Mouse (Mus musculus) heart, adult 2 months (tissue): ENCODE data around the gene Cldn7. TPM values are rescaled to one million over a fixed set of nuclear protein-coding genes. Genes with fewer than 3 reads are reported as not detected.
A peak's percentile ranks its signal among the peaks of the same experiment; 100 is the strongest.
"Not testable (repeated sequence)": the region's sequence is repeated elsewhere in the genome, so short reads cannot be mapped to it uniquely, and the experiment has no call there.

Source experiments
- DNase-seq, 2 experiments: peaks; one replicate each; pipeline ENCODE4 v3.0.0; 2021
- H3K27ac ChIP-seq: fragments of 200-600 bp; 2 replicates; pipeline ENCODE4 v1.8.1; 2022
- H3K27me3 ChIP-seq: fragments of 200-500 bp; 2 replicates; pipeline ENCODE4 v1.6.1; 2012; ENCODE audit warnings: mild to moderate bottlenecking, low read length, inconsistent platforms, mixed read lengths; ENCODE audit not compliant: control insufficient read depth, insufficient read depth
- H3K36me3 ChIP-seq: fragments of 200-500 bp; 2 replicates; pipeline ENCODE4 v1.6.1; 2012; ENCODE audit warnings: low read length, inconsistent platforms; ENCODE audit not compliant: control insufficient read depth, insufficient read depth
- H3K4me1 ChIP-seq: fragments of 200-500 bp; 2 replicates; pipeline ENCODE4 v1.6.1; 2011; ENCODE audit warnings: low read length; ENCODE audit not compliant: control insufficient read depth, insufficient read depth
- H3K4me3 ChIP-seq: fragments of 200-600 bp; 2 replicates; pipeline ENCODE4 v1.8.1; 2022
- H3K79me2 ChIP-seq: fragments of 200-500 bp; replicated peaks from 2 replicates; pipeline ENCODE4 v1.6.1; 2012; ENCODE audit warnings: mild to moderate bottlenecking, inconsistent platforms, low read length, moderate library complexity, mixed read lengths; ENCODE audit not compliant: control insufficient read depth, insufficient read depth
- H3K9ac ChIP-seq: fragments of 200-500 bp; 2 replicates; pipeline ENCODE4 v1.6.1; 2012; ENCODE audit warnings: low read depth, mild to moderate bottlenecking, control low read depth, inconsistent platforms, low read length, mixed read lengths
- CTCF ChIP-seq: fragments of 200-600 bp; IDR thresholded peaks from 2 replicates; pipeline ENCODE4 v1.8.1; 2022; ENCODE audit warnings: antibody characterized with exemption, mild to moderate bottlenecking, moderate library complexity
- EP300 ChIP-seq: fragments of 200-500 bp; IDR thresholded peaks from 2 replicates; pipeline ENCODE4 v1.6.1; 2011; ENCODE audit warnings: low read depth, low read length, control low read depth; ENCODE audit not compliant: insufficient read depth
- POLR2A ChIP-seq: fragments of 200-500 bp; IDR thresholded peaks from 2 replicates; pipeline ENCODE4 v1.6.1; 2011; ENCODE audit warnings: mild to moderate bottlenecking, low read depth, low read length, control low read depth; ENCODE audit not compliant: insufficient read depth
- WGBS: fragments of 180-500 bp; shearing (Covaris S2); methylation state at CpG from one replicate; pipeline ENCODE4 v1.1.7; 2018; 5-methylcytosine and 5-hydroxymethylcytosine counted together
- intact Hi-C: fragments of 180-260 bp; cut with DNase I; formaldehyde crosslinking; loops from one replicate; pipeline ENCODE4 v1.15.1; 2025
- polyA plus RNA-seq: library from polyadenylated mRNA; depleted of rRNA; stranded (reverse); fragments of >200 nt; gene quantifications from 2 replicates; pipeline ENCODE4 v1.2.3, GENCODE M21; 2012
- total RNA-seq, 2 experiments: library from RNA; stranded (reverse); gene quantifications; 2 replicates each; pipeline ENCODE4 v1.2.3; 2021

Gene Cldn7
- total and polyA plus RNA-seq, 3 experiments, result 3.5 TPM; not detected in 2

- WGBS, result 86% methylated on average over 10 of the region's 10 CpGs
Measured at GRCm38 (mm10) chr11:70010961-70011360, 46.4 kb downstream of the Cldn7 start.

GRCm38 (mm10) chr11:70012931-70013330, 48.4 kb downstream of the Cldn7 start:
- H3K79me2 ChIP-seq, result no peaks in the 10 kb centered on the region
- H3K9ac ChIP-seq, result no peak overlapping the region
- H3K4me1 ChIP-seq, result peaks cover 5% of the 10 kb centered on the region
- DNase-seq, result no peak
- intact Hi-C loops, result no loop called here
- no peaks in the 10 kb centered on the region for H3K36me3 ChIP-seq
- TF ChIP-seq EP300 (no peak), CTCF (no peak), POLR2A (no peak)
- H3K27me3 ChIP-seq, result no peaks in the 10 kb centered on the region
- 79% methylated on average over 9 of the region's 9 CpGs for WGBS
- H3K4me3 ChIP-seq, result no peak overlapping the region
- no peak overlapping the region for H3K27ac ChIP-seq

More at GRCm38 (mm10) chr11:70010961-70011360, 46.4 kb downstream of the Cldn7 start:
- Histone ChIP-seq H3K4me3 (no peak overlapping the region), H3K36me3 (no peaks in the 10 kb centered on the region), H3K27me3 (no peaks in the 10 kb centered on the region), H3K79me2 (no peaks in the 10 kb centered on the region), H3K4me1 (peaks cover 5% of the 10 kb centered on the region), H3K27ac (no peak overlapping the region), H3K9ac (no peak overlapping the region)
- TF ChIP-seq CTCF, result no peak
- no peak for TF ChIP-seq POLR2A
- no peak for TF ChIP-seq EP300
- intact Hi-C loops, result no loop called here
- no peak for DNase-seq

- no peaks in the 10 kb centered on the region for H3K79me2 ChIP-seq
- H3K27me3 ChIP-seq, result no peaks in the 10 kb centered on the region
- H3K9ac ChIP-seq, result no peak overlapping the region
- no peak overlapping the region for H3K4me3 ChIP-seq
- intact Hi-C loops, result no loop called here
- no peak for DNase-seq
- no peak for TF ChIP-seq CTCF
- no peak for TF ChIP-seq POLR2A
- TF ChIP-seq EP300, result no peak
- H3K4me1 ChIP-seq, result peaks cover 5% of the 10 kb centered on the region
- WGBS, result 63% methylated on average over 3 of the region's 3 CpGs
- H3K27ac ChIP-seq, result no peak overlapping the region
- H3K36me3 ChIP-seq, result no peaks in the 10 kb centered on the region
Measured at GRCm38 (mm10) chr11:70013408-70013807, 48.8 kb downstream of the Cldn7 start.

GRCm38 (mm10) chr11:70014051-70014450, 49.5 kb downstream of the Cldn7 start:
- TF ChIP-seq POLR2A (no peak), CTCF (no peak), EP300 (no peak)
- 53% methylated on average over 5 of the region's 5 CpGs for WGBS
- Histone ChIP-seq H3K4me3 (peak overlapping the region; percentile 71), H3K36me3 (no peaks in the 10 kb centered on the region), H3K9ac (no peak overlapping the region), H3K79me2 (no peaks in the 10 kb centered on the region), H3K4me1 (peaks cover 5% of the 10 kb centered on the region), H3K27ac (peak overlapping the region; percentile 97), H3K27me3 (no peaks in the 10 kb centered on the region)
- intact Hi-C loops, result loop anchor here (2.0 kb wide), 1 partner anchor 13 kb away; the partner anchor contains the start of gene Dvl2
- DNase-seq, result no peak

- WGBS, result under 1% methylated on average over 35 of the region's 35 CpGs
- no peaks in the 10 kb centered on the region for H3K27me3 ChIP-seq
- H3K9ac ChIP-seq, result peak within 1 kb of the TSS; percentile 86
- H3K4me1 ChIP-seq, result peaks cover 5% of the 10 kb centered on the region
- peak within 1 kb of the TSS; percentile 97 for H3K27ac ChIP-seq
- TF ChIP-seq POLR2A (peak; percentile 97), CTCF (peak; percentile 69), EP300 (0 out of 2 replicates have a peak, but pooled peaks have one; percentile 10)
- H3K79me2 ChIP-seq, result no peaks in the 10 kb centered on the region
- intact Hi-C loops, result loop anchor here (2.0 kb wide), 1 partner anchor 14 kb away; the partner anchor contains the start of gene Dvl2
- peak; percentile 90 to 92 for DNase-seq
- H3K36me3 ChIP-seq, result no peaks in the 10 kb centered on the region
- peak within 1 kb of the TSS; percentile 71 for H3K4me3 ChIP-seq
Measured at GRCm38 (mm10) chr11:70014880-70015558, 50.4 kb downstream of the Cldn7 start, which contains the start of gene Acadvl. Acadvl (minus strand) TSS chr11:70015411.

- Histone ChIP-seq H3K36me3 (no peaks in the 10 kb centered on the region), H3K4me3 (no peak overlapping the region), H3K4me1 (peaks cover 6% of the 10 kb centered on the region), H3K9ac (no peak overlapping the region), H3K27me3 (no peaks in the 10 kb centered on the region), H3K27ac (no peak overlapping the region; the same call in 1 of the 2 replicates), H3K79me2 (no peaks in the 10 kb centered on the region)
- intact Hi-C loops, result loop anchor here (2.0 kb wide), 1 partner anchor 15 kb away; the partner anchor contains the start of gene Dvl2
- DNase-seq, result no peak
- WGBS, result 60% methylated on average over 6 of the region's 6 CpGs
- TF ChIP-seq CTCF, result no peak
- no peak for TF ChIP-seq EP300
- TF ChIP-seq POLR2A, result no peak
Measured at GRCm38 (mm10) chr11:70015677-70016076, 51.1 kb downstream of the Cldn7 start.

- H3K4me3 ChIP-seq, H3K4me1 ChIP-seq, intact Hi-C loops, H3K79me2 ChIP-seq, DNase-seq, H3K9ac ChIP-seq, H3K27ac ChIP-seq, H3K27me3 ChIP-seq, H3K36me3 ChIP-seq: not testable (repeated sequence)
- 71% methylated on average over 2 of the region's 2 CpGs for WGBS
Measured at GRCm38 (mm10) chr11:70016177-70016576, 51.6 kb downstream of the Cldn7 start.
